Mouse (Mus musculus): Measurements from ENCODE around the gene Pik3cb. TPM values are rescaled to one million over a fixed set of nuclear protein-coding genes. Genes with fewer than 3 reads are reported as not detected.

Gene Pik3cb
- polyA plus RNA-seq, 1 experiment from 2014 or later = 4.3 TPM

GRCm38 (mm10) chr9:99139194-99140023, 1.0 kb downstream of the Pik3cb start:
- under 1% methylated on average over 53 of the region's 77 CpGs for WGBS

GRCm38 (mm10) chr9:99137301-99137700, 3.1 kb downstream of the Pik3cb start:
- ATAC-seq (ENCODE audit: low FRiP score) (no peak), DNase-seq (ENCODE audit: low spot score) (no peak)
- Histone ChIP-seq H3K4me3 (replicated peaks; ENCODE audit: low read length) (no peak overlapping the region), H3K4me1 (replicated peaks; ENCODE audit: control insufficient read depth, insufficient read depth, low read length) (peaks cover 15% of the 10 kb centered on the region), H3K36me3 (replicated peaks; ENCODE audit: control insufficient read depth, insufficient read depth) (no peaks in the 10 kb centered on the region), H3K27me3 (ENCODE audit: control insufficient read depth, insufficient read depth, low read length) (no peaks in the 10 kb centered on the region), H3K9ac (no peak overlapping the region), H3K27ac (no peak overlapping the region), H3K4me2 (replicated peaks) (no peak overlapping the region), H3K9me3 (ENCODE audit: control insufficient read depth, low read length) (no peaks in the 10 kb centered on the region)
- whole genome bisulfite sequencing = 86% methylated on average over 5 of the region's 5 CpGs

More at GRCm38 (mm10) chr9:99139194-99140023, 1.0 kb downstream of the Pik3cb start:
- Histone ChIP-seq H3K27me3 (ENCODE audit: control insufficient read depth, insufficient read depth, low read length) (no peaks in the 10 kb centered on the region), H3K4me3 (replicated peaks; ENCODE audit: low read length) (peak overlapping the region; percentile 51), H3K9me3 (ENCODE audit: control insufficient read depth, low read length) (no peaks in the 10 kb centered on the region), H3K4me1 (replicated peaks; ENCODE audit: control insufficient read depth, insufficient read depth, low read length) (peaks cover 15% of the 10 kb centered on the region), H3K36me3 (replicated peaks; ENCODE audit: control insufficient read depth, insufficient read depth) (no peaks in the 10 kb centered on the region), H3K9ac (peak overlapping the region; percentile 90), H3K4me2 (replicated peaks) (peak overlapping the region; percentile 55), H3K27ac (peak overlapping the region; percentile 95)
- ATAC-seq (ENCODE audit: low FRiP score) = peak; percentile 83
- peak; percentile 62 for DNase-seq (ENCODE audit: low spot score)

- H3K4me2 ChIP-seq (replicated peaks) = no peak overlapping the region
- H3K27ac ChIP-seq = no peak overlapping the region
- no peak overlapping the region for H3K9ac ChIP-seq
- no peaks in the 10 kb centered on the region for H3K9me3 ChIP-seq (ENCODE audit: control insufficient read depth, low read length)
- no peak overlapping the region for H3K4me3 ChIP-seq (replicated peaks; ENCODE audit: low read length)
- H3K27me3 ChIP-seq (ENCODE audit: control insufficient read depth, insufficient read depth, low read length) = no peaks in the 10 kb centered on the region
- H3K36me3 ChIP-seq (replicated peaks; ENCODE audit: control insufficient read depth, insufficient read depth) = no peaks in the 10 kb centered on the region
- DNase-seq (ENCODE audit: low spot score) = no peak
- H3K4me1 ChIP-seq (replicated peaks; ENCODE audit: control insufficient read depth, insufficient read depth, low read length) = no peaks in the 10 kb centered on the region
- 60% methylated on average over 3 of the region's 3 CpGs for WGBS
- no peak for ATAC-seq (ENCODE audit: low FRiP score)
Observed at GRCm38 (mm10) chr9:99131951-99132470, 8.4 kb downstream of the Pik3cb start.

- no peaks in the 10 kb centered on the region for H3K9me3 ChIP-seq (ENCODE audit: control insufficient read depth, low read length)
- ATAC-seq (ENCODE audit: low FRiP score) (no peak), DNase-seq (ENCODE audit: low spot score) (no peak)
- H3K27ac ChIP-seq = no peak overlapping the region
- H3K36me3 ChIP-seq (replicated peaks; ENCODE audit: control insufficient read depth, insufficient read depth) = no peaks in the 10 kb centered on the region
- no peak overlapping the region for H3K4me3 ChIP-seq (replicated peaks; ENCODE audit: low read length)
- H3K27me3 ChIP-seq (ENCODE audit: control insufficient read depth, insufficient read depth, low read length) = no peaks in the 10 kb centered on the region
- H3K4me1 ChIP-seq (replicated peaks; ENCODE audit: control insufficient read depth, insufficient read depth, low read length) = no peaks in the 10 kb centered on the region
- no peak overlapping the region for H3K9ac ChIP-seq
- H3K4me2 ChIP-seq (replicated peaks) = no peak overlapping the region
- WGBS = 92% methylated on average over 4 of the region's 4 CpGs
Observed at GRCm38 (mm10) chr9:99131119-99131518, 9.3 kb downstream of the Pik3cb start.

- 76% methylated on average over 7 of the region's 7 CpGs for WGBS
Observed at GRCm38 (mm10) chr9:99127578-99127977, 12.8 kb downstream of the Pik3cb start.

GRCm38 (mm10) chr9:99122749-99123148, 17.7 kb downstream of the Pik3cb start:
- ATAC-seq (ENCODE audit: low FRiP score) = no peak
- WGBS = 87% methylated on average over 4 of the region's 4 CpGs

More at GRCm38 (mm10) chr9:99127578-99127977, 12.8 kb downstream of the Pik3cb start:
- Histone ChIP-seq H3K27ac (no peak overlapping the region), H3K9me3 (ENCODE audit: control insufficient read depth, low read length) (no peaks in the 10 kb centered on the region), H3K4me3 (replicated peaks; ENCODE audit: low read length) (no peak overlapping the region), H3K4me2 (replicated peaks) (no peak overlapping the region), H3K9ac (no peak overlapping the region), H3K36me3 (replicated peaks; ENCODE audit: control insufficient read depth, insufficient read depth) (no peaks in the 10 kb centered on the region), H3K27me3 (ENCODE audit: control insufficient read depth, insufficient read depth, low read length) (no peaks in the 10 kb centered on the region), H3K4me1 (replicated peaks; ENCODE audit: control insufficient read depth, insufficient read depth, low read length) (no peaks in the 10 kb centered on the region)
- no peak for ATAC-seq (ENCODE audit: low FRiP score)
- DNase-seq (ENCODE audit: low spot score) = no peak

GRCm38 (mm10) chr9:99112409-99112808, 28.0 kb downstream of the Pik3cb start:
- ATAC-seq (ENCODE audit: low FRiP score) (peak; percentile 51; the same call in 1 of the 2 replicates), DNase-seq (ENCODE audit: low spot score) (peak; percentile 49)
- no peaks in the 10 kb centered on the region for H3K27me3 ChIP-seq (ENCODE audit: control insufficient read depth, insufficient read depth, low read length)
- H3K27ac ChIP-seq = no peak overlapping the region
- 63% methylated on average over 12 of the region's 12 CpGs for WGBS
- H3K4me3 ChIP-seq (replicated peaks; ENCODE audit: low read length) = no peak overlapping the region
- no peak overlapping the region for H3K4me2 ChIP-seq (replicated peaks)
- H3K36me3 ChIP-seq (replicated peaks; ENCODE audit: control insufficient read depth, insufficient read depth) = no peaks in the 10 kb centered on the region
- H3K4me1 ChIP-seq (replicated peaks; ENCODE audit: control insufficient read depth, insufficient read depth, low read length) = peaks cover 15% of the 10 kb centered on the region; the same call in 1 of the 2 replicates
- H3K9ac ChIP-seq = no peak overlapping the region
- no peaks in the 10 kb centered on the region for H3K9me3 ChIP-seq (ENCODE audit: control insufficient read depth, low read length)

More at GRCm38 (mm10) chr9:99122749-99123148, 17.7 kb downstream of the Pik3cb start:
- H3K9ac ChIP-seq = no peak overlapping the region
- no peaks in the 10 kb centered on the region for H3K27me3 ChIP-seq (ENCODE audit: control insufficient read depth, insufficient read depth, low read length)
- H3K36me3 ChIP-seq (replicated peaks; ENCODE audit: control insufficient read depth, insufficient read depth) = no peaks in the 10 kb centered on the region
- no peak for DNase-seq (ENCODE audit: low spot score)
- no peak overlapping the region for H3K4me3 ChIP-seq (replicated peaks; ENCODE audit: low read length)
- no peaks in the 10 kb centered on the region for H3K9me3 ChIP-seq (ENCODE audit: control insufficient read depth, low read length)
- H3K4me2 ChIP-seq (replicated peaks) = no peak overlapping the region
- no peak overlapping the region for H3K27ac ChIP-seq
- 0 out of 2 replicates have a peak, but pooled peaks cover 3% of the 10 kb centered on the region for H3K4me1 ChIP-seq (replicated peaks; ENCODE audit: control insufficient read depth, insufficient read depth, low read length)

GRCm38 (mm10) chr9:99111085-99111484, 29.3 kb downstream of the Pik3cb start:
- no peak overlapping the region for H3K4me3 ChIP-seq (replicated peaks; ENCODE audit: low read length)
- no peaks in the 10 kb centered on the region for H3K36me3 ChIP-seq (replicated peaks; ENCODE audit: control insufficient read depth, insufficient read depth)
- no peak overlapping the region for H3K4me2 ChIP-seq (replicated peaks)
- H3K27me3 ChIP-seq (ENCODE audit: control insufficient read depth, insufficient read depth, low read length) = no peaks in the 10 kb centered on the region
- no peak overlapping the region for H3K27ac ChIP-seq
- no peak overlapping the region for H3K9ac ChIP-seq
- WGBS = 48% methylated on average over 1 of the region's 1 CpGs
- peaks cover 15% of the 10 kb centered on the region; the same call in 1 of the 2 replicates for H3K4me1 ChIP-seq (replicated peaks; ENCODE audit: control insufficient read depth, insufficient read depth, low read length)
- H3K9me3 ChIP-seq (ENCODE audit: control insufficient read depth, low read length) = peaks cover 4% of the 10 kb centered on the region; the same call in 1 of the 2 replicates
- DNase-seq (ENCODE audit: low spot score) (no peak), ATAC-seq (ENCODE audit: low FRiP score) (no peak)

- H3K36me3 ChIP-seq (replicated peaks; ENCODE audit: control insufficient read depth, insufficient read depth) = peaks cover 5% of the 10 kb centered on the region; the same call in 1 of the 2 replicates
- H3K27me3 ChIP-seq (ENCODE audit: control insufficient read depth, insufficient read depth, low read length) = no peaks in the 10 kb centered on the region
- peaks cover 15% of the 10 kb centered on the region; the same call in 1 of the 2 replicates for H3K4me1 ChIP-seq (replicated peaks; ENCODE audit: control insufficient read depth, insufficient read depth, low read length)
- DNase-seq (ENCODE audit: low spot score) = no peak
- no peak for ATAC-seq (ENCODE audit: low FRiP score)
- H3K4me2 ChIP-seq (replicated peaks) = no peak overlapping the region
- H3K4me3 ChIP-seq (replicated peaks; ENCODE audit: low read length) = no peak overlapping the region
- no peak overlapping the region for H3K9ac ChIP-seq
- no peak overlapping the region for H3K27ac ChIP-seq
- H3K9me3 ChIP-seq (ENCODE audit: control insufficient read depth, low read length) = peaks cover 4% of the 10 kb centered on the region; the same call in 1 of the 2 replicates
- WGBS = 55% methylated on average over 5 of the region's 5 CpGs
Observed at GRCm38 (mm10) chr9:99110213-99110612, 30.2 kb downstream of the Pik3cb start.

Measured in hindbrain, embryonic 14.5 days (tissue).